Mouse (Mus musculus): ENCODE data around the gene Ppp1r9b.
A peak's percentile ranks its signal among the peaks of the same experiment; 100 is the strongest.

Ppp1r9b gene

GRCm38 (mm10) chr11:94978178-94978915 lies 12.5 kb upstream of the Ppp1r9b start:
- no peak for DNase-seq (ENCODE audit: low spot score)

GRCm38 (mm10) chr11:94978947-94979346 lies 11.9 kb upstream of the Ppp1r9b start:
- DNase-seq (ENCODE audit: low spot score): peak; percentile 94

GRCm38 (mm10) chr11:94979462-94980179 lies 11.2 kb upstream of the Ppp1r9b start:
- no peak for DNase-seq (ENCODE audit: low spot score)

DNA sequence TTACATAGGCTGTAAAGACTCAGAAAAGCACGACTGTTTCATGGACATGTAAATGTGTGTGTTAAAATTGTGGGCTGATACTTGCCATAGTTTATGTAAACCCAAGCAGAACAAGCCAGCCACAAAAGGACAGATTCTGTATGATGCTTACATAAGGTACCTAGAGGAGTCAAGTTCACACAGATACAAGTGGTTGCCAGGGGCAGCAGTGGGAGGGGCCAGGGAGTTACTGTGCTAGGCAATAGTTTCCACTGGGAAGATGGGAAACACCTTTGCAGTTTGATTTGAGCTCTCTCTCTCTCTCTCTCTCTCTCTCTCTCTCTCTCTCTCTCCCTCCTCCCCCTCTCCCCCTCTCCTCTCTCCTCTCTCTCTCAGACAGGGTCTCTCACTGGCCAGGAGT lies 5.7 kb upstream of the Ppp1r9b start:
- no peak for DNase-seq (ENCODE audit: low spot score)

DNA sequence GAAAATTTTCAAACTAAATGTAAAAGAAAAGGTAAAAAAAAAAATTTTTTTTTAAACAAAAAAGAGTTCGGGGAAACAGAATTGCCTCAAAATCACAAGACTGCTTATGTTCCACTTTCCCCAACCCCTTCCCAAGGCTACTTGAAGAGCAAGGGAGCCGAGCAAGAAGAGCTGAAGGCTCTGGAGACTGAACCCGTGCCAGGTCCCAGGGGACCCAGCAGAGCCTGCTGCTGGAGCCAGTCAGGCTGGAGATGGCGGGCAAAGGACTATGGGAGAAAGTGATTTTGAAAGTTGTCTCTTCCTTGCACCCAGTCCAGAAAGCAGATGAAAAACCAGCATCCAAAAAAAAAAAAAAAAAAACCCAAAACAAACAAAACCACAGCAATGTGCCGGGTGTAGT lies 5.0 kb upstream of the Ppp1r9b start:
- no peak for DNase-seq (ENCODE audit: low spot score)

GRCm38 (mm10) chr11:94986435-94986834 lies 4.4 kb upstream of the Ppp1r9b start:
- DNase-seq (ENCODE audit: low spot score): no peak

DNA sequence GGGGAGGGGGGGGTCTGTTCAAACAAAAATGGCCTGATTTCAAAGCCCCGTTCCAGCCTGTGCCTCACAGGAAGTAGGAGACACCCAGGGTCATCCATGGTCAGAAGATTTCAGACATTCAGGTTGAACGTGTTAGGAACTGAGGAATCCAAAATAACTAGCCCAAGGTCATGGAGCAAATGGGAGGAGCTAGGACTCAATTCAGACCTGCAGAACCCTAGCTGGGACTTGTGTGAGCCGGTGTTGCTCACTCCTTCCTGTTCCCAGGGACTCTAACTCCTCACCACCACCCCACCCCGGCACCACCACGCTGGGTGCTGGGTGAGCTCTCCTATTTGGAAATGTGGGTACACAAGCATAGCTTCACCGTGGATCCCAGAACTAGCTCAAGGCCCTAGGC lies 3.5 kb upstream of the Ppp1r9b start:
- no peak for DNase-seq (ENCODE audit: low spot score)

DNA sequence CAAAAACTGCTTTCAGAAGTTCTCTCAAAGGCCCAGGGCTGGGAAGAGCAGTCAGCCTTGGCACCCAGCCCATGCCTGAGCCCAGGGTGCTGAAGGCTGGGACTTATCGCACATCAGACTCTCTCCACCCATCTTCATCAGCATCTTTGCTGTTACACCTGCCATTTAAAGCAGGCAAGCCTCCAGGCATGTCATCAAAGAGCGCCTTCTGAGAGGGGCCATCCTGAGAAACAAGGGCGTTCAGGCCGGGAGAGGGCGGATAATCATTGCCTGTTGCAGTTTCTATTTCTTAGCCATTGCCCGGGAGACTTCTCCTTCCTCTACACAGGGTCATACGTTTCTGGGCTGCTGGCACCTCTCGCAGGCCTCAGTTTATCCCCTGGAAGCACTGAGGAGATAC lies 3.0 kb upstream of the Ppp1r9b start:
- DNase-seq (ENCODE audit: low spot score): no peak

- no peak for DNase-seq (ENCODE audit: low spot score)
Measured at GRCm38 (mm10) chr11:94988780-94989561, 1.9 kb upstream of the Ppp1r9b start.

DNA sequence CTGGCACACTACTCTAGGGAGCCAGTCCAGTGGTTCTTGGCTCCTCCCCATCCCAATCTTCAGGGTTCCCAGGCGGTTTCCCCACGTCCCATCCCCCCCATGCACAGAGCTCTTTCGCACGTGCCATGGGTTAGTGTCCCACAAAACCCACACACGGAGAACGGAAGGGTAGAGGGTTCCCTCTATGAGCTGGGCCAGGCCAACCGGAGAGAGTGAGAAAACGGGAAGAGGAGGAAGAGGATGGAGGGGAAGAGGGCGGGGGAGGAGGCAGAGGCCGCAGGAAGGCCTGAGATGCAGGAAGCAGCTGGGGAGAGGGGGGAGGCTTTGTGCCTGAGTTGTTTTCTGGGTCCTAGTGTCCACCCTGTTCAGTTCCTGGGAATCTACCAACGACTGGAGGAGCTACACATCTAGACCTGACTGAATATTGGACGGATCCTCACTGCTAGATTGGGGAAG lies 1.2 kb upstream of the Ppp1r9b start:
- DNase-seq (ENCODE audit: low spot score): peak; percentile 67

DNA sequence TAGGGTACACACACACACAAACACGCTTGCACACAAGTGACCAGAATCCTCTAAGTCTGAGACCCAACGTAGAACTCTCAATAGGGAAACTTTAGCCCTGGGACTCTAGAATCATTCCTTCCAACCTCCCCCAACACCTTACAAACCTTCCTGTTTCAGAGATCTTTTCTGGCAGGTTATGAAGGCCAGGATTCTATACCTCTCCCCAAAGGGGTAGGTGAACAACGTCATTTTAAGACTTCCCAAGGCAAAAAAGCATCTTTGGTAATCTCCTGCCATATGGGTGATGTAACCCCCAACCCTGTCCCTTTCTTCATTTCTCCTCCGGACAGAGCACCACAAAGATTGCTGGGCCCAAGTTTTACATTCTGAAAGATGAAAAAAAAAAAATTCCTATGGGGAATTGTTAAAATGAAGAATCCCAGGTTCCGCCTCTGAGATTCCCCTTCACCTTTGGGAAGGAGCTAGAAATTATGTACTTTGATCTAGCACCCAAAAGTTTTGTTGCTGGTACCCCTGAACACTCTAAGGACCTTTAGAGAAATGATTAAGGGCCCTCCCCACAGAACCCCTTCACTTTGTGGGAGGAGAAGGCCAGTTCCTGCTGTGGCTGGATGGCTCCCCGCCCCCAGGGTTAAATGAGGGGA lies 610 bp upstream of the Ppp1r9b start:
- no peak for DNase-seq (ENCODE audit: low spot score)

GRCm38 (mm10) chr11:94991641-94992479 lies 1.0 kb downstream of the Ppp1r9b start:
- no peak for DNase-seq (ENCODE audit: low spot score)

- DNase-seq (ENCODE audit: low spot score): no peak
Measured at GRCm38 (mm10) chr11:94992480-94992753, 1.6 kb downstream of the Ppp1r9b start.

- no peak for DNase-seq (ENCODE audit: low spot score)
Measured at GRCm38 (mm10) chr11:94992754-94993606, 2.1 kb downstream of the Ppp1r9b start.

GRCm38 (mm10) chr11:94994208-94994814 lies 3.5 kb downstream of the Ppp1r9b start:
- no peak for DNase-seq (ENCODE audit: low spot score)

- DNase-seq (ENCODE audit: low spot score): no peak
Measured at GRCm38 (mm10) chr11:94994947-94995772, 4.3 kb downstream of the Ppp1r9b start.

GRCm38 (mm10) chr11:94996101-94996500 lies 5.3 kb downstream of the Ppp1r9b start:
- DNase-seq (ENCODE audit: low spot score): no peak

GRCm38 (mm10) chr11:94996984-94997383 lies 6.1 kb downstream of the Ppp1r9b start:
- DNase-seq (ENCODE audit: low spot score): no peak

DNA sequence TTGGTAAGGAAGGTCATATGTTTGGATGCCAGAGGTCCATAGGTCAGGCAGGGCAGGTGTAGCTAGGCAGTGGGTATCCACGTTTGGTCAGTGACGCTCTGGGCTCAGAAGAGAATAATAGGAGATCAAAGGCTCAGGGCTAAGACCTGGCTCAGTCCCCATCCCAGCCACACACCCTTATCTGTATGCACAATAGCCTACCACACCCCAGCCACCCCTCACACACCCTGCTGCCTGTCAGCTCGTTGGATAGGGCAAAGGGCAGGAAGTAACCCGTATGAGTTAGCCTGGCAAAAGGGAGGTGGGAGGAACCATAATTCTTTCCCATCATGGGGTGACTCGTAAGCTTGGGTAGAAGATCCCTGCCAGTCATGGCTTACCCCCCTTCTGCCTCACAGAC lies 6.8 kb downstream of the Ppp1r9b start:
- no peak for DNase-seq (ENCODE audit: low spot score)

Measured in ovary, postnatal 10 days (tissue).